Mouse (Mus musculus): ENCODE measurements around the gene Fcho1. TPM values are rescaled to one million over a fixed set of nuclear protein-coding genes. Genes with fewer than 3 reads are reported as not detected.
"Not testable (repeated sequence)": the region's sequence is repeated elsewhere in the genome, so short reads cannot be mapped to it uniquely, and the experiment has no call there.

Fcho1 gene
- polyA plus RNA-seq, 1 experiment from 2014 or later: 16.6 TPM

- not testable (repeated sequence) for H3K36me3 ChIP-seq; H3K27ac ChIP-seq; H3K4me3 ChIP-seq (replicated peaks); DNase-seq; H3K9me3 ChIP-seq (replicated peaks); H3K4me2 ChIP-seq; H3K9ac ChIP-seq; ATAC-seq (ENCODE audit: low read depth)
- H3K4me1 ChIP-seq (replicated peaks): peaks cover 16% of the 10 kb centered on the region
- peaks cover 85% of the 10 kb centered on the region for H3K27me3 ChIP-seq
- 52% methylated on average over 12 of the region's 12 CpGs for WGBS (ENCODE audit: insufficient replicate concordance)
Measured at GRCm38 (mm10) chr8:71695456-71695855, 30.1 kb downstream of the Fcho1 start.

GRCm38 (mm10) chr8:71693166-71694041 lies 32.1 kb downstream of the Fcho1 start:
- no peak overlapping the region for H3K9ac ChIP-seq
- no peaks in the 10 kb centered on the region for H3K36me3 ChIP-seq
- H3K9me3 ChIP-seq (replicated peaks): no peaks in the 10 kb centered on the region
- peaks cover 86% of the 10 kb centered on the region for H3K27me3 ChIP-seq
- H3K27ac ChIP-seq: no peak overlapping the region
- peaks cover 7% of the 10 kb centered on the region for H3K4me1 ChIP-seq (replicated peaks)
- no peak overlapping the region for H3K4me2 ChIP-seq
- ATAC-seq (ENCODE audit: low read depth) (no peak), DNase-seq (no peak)
- WGBS (ENCODE audit: insufficient replicate concordance): 10% methylated on average over 68 of the region's 68 CpGs
- no peak overlapping the region for H3K4me3 ChIP-seq (replicated peaks)

GRCm38 (mm10) chr8:71692509-71692908 lies 33.0 kb downstream of the Fcho1 start:
- no peaks in the 10 kb centered on the region for H3K36me3 ChIP-seq
- H3K4me2 ChIP-seq: no peak overlapping the region
- no peaks in the 10 kb centered on the region for H3K9me3 ChIP-seq (replicated peaks)
- H3K4me1 ChIP-seq (replicated peaks): peaks cover 7% of the 10 kb centered on the region
- peaks cover 91% of the 10 kb centered on the region for H3K27me3 ChIP-seq
- no peak overlapping the region for H3K27ac ChIP-seq
- no peak overlapping the region for H3K4me3 ChIP-seq (replicated peaks)
- 7% methylated on average over 30 of the region's 30 CpGs for WGBS (ENCODE audit: insufficient replicate concordance)
- no peak; the same call in 1 of the 2 replicates for ATAC-seq (ENCODE audit: low read depth)
- H3K9ac ChIP-seq: no peak overlapping the region
- DNase-seq: no peak

DNA sequence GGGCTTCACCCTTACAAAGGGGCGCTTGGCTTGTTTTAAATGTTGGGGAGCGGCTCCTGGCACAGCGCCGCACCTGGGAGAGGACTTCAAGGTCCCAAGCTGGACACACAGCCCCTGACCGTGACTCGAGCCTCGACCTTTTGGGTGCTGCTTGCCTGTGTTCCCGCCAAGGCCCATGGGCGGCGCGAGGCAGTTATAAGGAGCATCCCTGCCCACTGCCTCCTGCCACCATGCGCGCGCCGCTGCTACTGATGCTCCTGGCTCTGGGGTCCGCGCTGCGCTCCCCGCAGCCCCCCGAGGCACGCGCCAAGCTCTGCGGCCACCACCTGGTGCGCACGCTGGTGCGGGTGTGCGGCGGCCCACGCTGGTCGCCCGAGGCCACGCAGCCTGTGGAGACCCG lies 36.5 kb downstream of the Fcho1 start, which contains the start of gene Insl3:
Gene Insl3, plus strand, starts transcription at position 187 of the 400 bp plus-strand sequence.
- H3K4me3 ChIP-seq (replicated peaks): no peak within 1 kb of the TSS
- H3K4me2 ChIP-seq: no peak within 1 kb of the TSS
- H3K36me3 ChIP-seq: no peaks in the 10 kb centered on the region
- H3K9ac ChIP-seq: no peak within 1 kb of the TSS
- H3K9me3 ChIP-seq (replicated peaks): no peaks in the 10 kb centered on the region
- peaks cover 100% of the 10 kb centered on the region for H3K27me3 ChIP-seq
- no peak within 1 kb of the TSS for H3K27ac ChIP-seq
- ATAC-seq (ENCODE audit: low read depth) (no peak), DNase-seq (no peak)
- peaks cover 11% of the 10 kb centered on the region for H3K4me1 ChIP-seq (replicated peaks)
- 13% methylated on average over 33 of the region's 33 CpGs for WGBS (ENCODE audit: insufficient replicate concordance)

DNA sequence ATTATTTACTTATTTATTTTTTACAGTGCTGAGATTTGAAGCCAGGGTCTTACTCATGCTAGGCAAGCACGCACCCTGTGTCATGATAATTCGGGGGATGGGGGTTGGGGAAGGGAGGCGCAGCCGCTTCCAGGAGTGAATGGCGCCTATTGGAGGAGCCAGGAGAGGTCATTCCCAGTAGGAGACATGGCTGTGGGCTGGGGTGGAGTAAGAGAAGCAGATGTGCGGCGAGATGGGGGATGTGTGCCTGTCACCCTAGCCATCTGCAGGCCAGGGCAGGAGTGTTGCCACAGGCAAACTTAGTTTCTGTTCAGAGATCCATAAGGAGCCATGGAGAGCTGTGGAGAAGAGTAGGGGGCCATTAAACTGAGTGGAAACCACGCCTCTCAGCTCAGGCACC lies 37.9 kb downstream of the Fcho1 start:
- no peak overlapping the region for H3K4me2 ChIP-seq
- no peaks in the 10 kb centered on the region for H3K36me3 ChIP-seq
- H3K4me3 ChIP-seq (replicated peaks): no peak overlapping the region
- H3K9ac ChIP-seq: no peak overlapping the region
- peaks cover 100% of the 10 kb centered on the region for H3K27me3 ChIP-seq
- DNase-seq (no peak), ATAC-seq (ENCODE audit: low read depth) (no peak)
- no peak overlapping the region for H3K27ac ChIP-seq
- H3K9me3 ChIP-seq (replicated peaks): no peaks in the 10 kb centered on the region
- H3K4me1 ChIP-seq (replicated peaks): peaks cover 4% of the 10 kb centered on the region; the same call in 1 of the 2 replicates
- 25% methylated on average over 8 of the region's 8 CpGs for WGBS (ENCODE audit: insufficient replicate concordance)

- H3K4me3 ChIP-seq (replicated peaks): no peak overlapping the region
- no peak overlapping the region for H3K27ac ChIP-seq
- H3K36me3 ChIP-seq: no peaks in the 10 kb centered on the region
- DNase-seq: no peak
- no peak overlapping the region for H3K4me2 ChIP-seq
- WGBS (ENCODE audit: insufficient replicate concordance): 30% methylated on average over 23 of the region's 23 CpGs
- H3K4me1 ChIP-seq (replicated peaks): peaks cover 4% of the 10 kb centered on the region; the same call in 1 of the 2 replicates
- no peak overlapping the region for H3K9ac ChIP-seq
- peaks cover 99% of the 10 kb centered on the region for H3K27me3 ChIP-seq
- no peaks in the 10 kb centered on the region for H3K9me3 ChIP-seq (replicated peaks)
- ATAC-seq (ENCODE audit: low read depth): peak; percentile 38; the same call in 1 of the 2 replicates
Measured at GRCm38 (mm10) chr8:71686143-71686734, 39.3 kb downstream of the Fcho1 start.

DNA sequence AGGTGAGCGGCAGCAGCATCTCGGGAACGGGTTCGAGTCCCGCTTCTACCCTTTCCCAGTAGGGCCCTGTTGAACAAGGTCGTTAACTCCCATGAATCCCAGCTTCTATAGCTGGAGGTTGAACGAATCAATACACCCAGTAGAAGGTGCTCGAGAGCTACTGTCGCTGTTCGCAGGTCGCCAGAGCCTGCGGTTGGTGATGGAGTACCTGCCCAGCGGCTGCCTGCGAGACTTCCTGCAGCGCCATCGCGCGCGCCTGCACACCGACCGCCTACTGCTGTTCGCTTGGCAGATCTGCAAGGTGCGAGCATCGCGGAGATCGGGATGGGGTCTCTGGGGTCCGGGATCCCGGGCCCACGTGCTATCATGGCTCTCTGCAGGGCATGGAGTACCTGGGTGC lies 39.9 kb downstream of the Fcho1 start:
- DNase-seq (no peak), ATAC-seq (ENCODE audit: low read depth) (no peak)
- Histone ChIP-seq H3K4me3 (replicated peaks) (no peak overlapping the region), H3K27me3 (peaks cover 97% of the 10 kb centered on the region), H3K4me1 (replicated peaks) (peaks cover 4% of the 10 kb centered on the region; the same call in 1 of the 2 replicates), H3K4me2 (no peak overlapping the region), H3K27ac (no peak overlapping the region), H3K9me3 (replicated peaks) (no peaks in the 10 kb centered on the region), H3K9ac (no peak overlapping the region), H3K36me3 (no peaks in the 10 kb centered on the region)
- 57% methylated on average over 29 of the region's 29 CpGs for WGBS (ENCODE audit: insufficient replicate concordance)

- no peak for ATAC-seq (ENCODE audit: low read depth)
- H3K4me1 ChIP-seq (replicated peaks): peaks cover 4% of the 10 kb centered on the region; the same call in 1 of the 2 replicates
- no peaks in the 10 kb centered on the region for H3K36me3 ChIP-seq
- no peak overlapping the region for H3K4me3 ChIP-seq (replicated peaks)
- 71% methylated on average over 10 of the region's 10 CpGs for WGBS (ENCODE audit: insufficient replicate concordance)
- peaks cover 93% of the 10 kb centered on the region for H3K27me3 ChIP-seq
- no peak for DNase-seq
- no peak overlapping the region for H3K4me2 ChIP-seq
- H3K9ac ChIP-seq: no peak overlapping the region
- H3K9me3 ChIP-seq (replicated peaks): no peaks in the 10 kb centered on the region
- H3K27ac ChIP-seq: no peak overlapping the region
Measured at GRCm38 (mm10) chr8:71684701-71685100, 40.8 kb downstream of the Fcho1 start.

GRCm38 (mm10) chr8:71682832-71683231 lies 42.7 kb downstream of the Fcho1 start:
- H3K9me3 ChIP-seq (replicated peaks): no peaks in the 10 kb centered on the region
- peaks cover 89% of the 10 kb centered on the region for H3K27me3 ChIP-seq
- no peak overlapping the region for H3K9ac ChIP-seq
- no peak overlapping the region for H3K27ac ChIP-seq
- no peak overlapping the region for H3K4me2 ChIP-seq
- H3K4me3 ChIP-seq (replicated peaks): no peak overlapping the region
- H3K4me1 ChIP-seq (replicated peaks): peaks cover 9% of the 10 kb centered on the region
- DNase-seq: no peak
- H3K36me3 ChIP-seq: no peaks in the 10 kb centered on the region
- WGBS (ENCODE audit: insufficient replicate concordance): 81% methylated on average over 12 of the region's 12 CpGs
- ATAC-seq (ENCODE audit: low read depth): no peak

DNA sequence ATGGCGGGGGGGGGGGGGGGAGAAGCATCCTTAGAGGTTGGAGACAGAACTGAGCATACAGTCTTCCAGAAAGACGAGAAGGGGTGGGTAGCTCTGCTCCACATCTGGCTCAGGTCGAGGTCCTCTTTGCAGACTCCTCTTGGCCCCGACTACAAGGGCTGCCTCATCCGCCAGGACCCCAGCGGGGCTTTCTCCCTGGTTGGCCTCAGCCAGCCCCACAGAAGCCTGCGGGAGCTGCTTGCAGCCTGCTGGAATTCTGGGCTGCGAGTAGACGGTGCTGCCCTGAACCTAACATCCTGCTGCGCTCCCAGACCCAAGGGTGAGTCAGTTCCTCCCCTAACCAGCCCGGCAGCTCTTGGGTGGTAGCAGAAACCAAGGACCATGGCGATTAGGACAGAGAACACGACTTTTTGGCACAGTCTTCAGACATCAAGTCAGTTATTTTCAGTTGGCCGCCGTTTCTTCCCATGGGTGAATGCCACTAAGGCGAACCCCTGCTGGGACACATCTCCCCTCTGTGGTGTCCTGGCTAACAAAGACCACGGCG lies 44.1 kb downstream of the Fcho1 start:
- Histone ChIP-seq H3K27ac (no peak overlapping the region), H3K4me1 (replicated peaks) (peaks cover 23% of the 10 kb centered on the region), H3K9me3 (replicated peaks) (no peaks in the 10 kb centered on the region), H3K36me3 (no peaks in the 10 kb centered on the region), H3K27me3 (peaks cover 75% of the 10 kb centered on the region), H3K4me3 (replicated peaks) (no peak overlapping the region), H3K9ac (no peak overlapping the region), H3K4me2 (no peak overlapping the region)
- 64% methylated on average over 18 of the region's 18 CpGs for WGBS (ENCODE audit: insufficient replicate concordance)
- ATAC-seq (ENCODE audit: low read depth) (no peak), DNase-seq (no peak)

- no peak for DNase-seq
- no peaks in the 10 kb centered on the region for H3K9me3 ChIP-seq (replicated peaks)
- no peaks in the 10 kb centered on the region for H3K36me3 ChIP-seq
- H3K27ac ChIP-seq: no peak overlapping the region
- H3K9ac ChIP-seq: no peak overlapping the region
- H3K4me2 ChIP-seq: no peak overlapping the region
- no peak for ATAC-seq (ENCODE audit: low read depth)
- H3K27me3 ChIP-seq: peaks cover 65% of the 10 kb centered on the region
- peaks cover 29% of the 10 kb centered on the region for H3K4me1 ChIP-seq (replicated peaks)
- H3K4me3 ChIP-seq (replicated peaks): no peak overlapping the region
- WGBS (ENCODE audit: insufficient replicate concordance): 55% methylated on average over 21 of the region's 21 CpGs
Measured at GRCm38 (mm10) chr8:71680471-71680870, 45.0 kb downstream of the Fcho1 start.

Measured in liver, embryonic 13.5 days (tissue).